Mouse (Mus musculus) cortical plate, adult 2 months (tissue): ENCODE measurements at regions not wholly inside any gene's neighbourhood (a gene's known extent, or its start where the extent isn't known, plus 50 kb on each side); places are given as distances from the start of the nearest gene placed in this dataset.

ENCODE experiments used
- CTCF ChIP-seq: fragments of 200-500 bp; IDR thresholded peaks from 2 replicates; pipeline ENCODE4 v1.5.1; 2011; ENCODE audit warnings: mild to moderate bottlenecking, control low read depth, low read length; ENCODE audit not compliant: insufficient read depth; ENCODE audit errors: extremely low read depth
- POLR2A ChIP-seq: fragments of 200-500 bp; IDR thresholded peaks from 2 replicates; pipeline ENCODE4 v1.6.1; 2011; ENCODE audit warnings: mild to moderate bottlenecking, low read length, control low read depth; ENCODE audit not compliant: insufficient read depth; ENCODE audit errors: extremely low read depth

- no peak for TF ChIP-seq CTCF
- TF ChIP-seq POLR2A: no peak
These were observed 413.9 kb downstream of the Rnd3 start for GRCm38 (mm10) chr2:50735029-50735428.
